Mouse (Mus musculus) spleen, postnatal 36 days (tissue): Measurements from ENCODE around the gene Plekhg4.

ENCODE experiments used
- DNase-seq, 2 experiments: peaks; one replicate each; pipeline ENCODE4 v3.0.0; 2022; ENCODE audit warnings: low spot score in 2 of 2, mixed read lengths in 1 of 2

Gene Plekhg4

DNA sequence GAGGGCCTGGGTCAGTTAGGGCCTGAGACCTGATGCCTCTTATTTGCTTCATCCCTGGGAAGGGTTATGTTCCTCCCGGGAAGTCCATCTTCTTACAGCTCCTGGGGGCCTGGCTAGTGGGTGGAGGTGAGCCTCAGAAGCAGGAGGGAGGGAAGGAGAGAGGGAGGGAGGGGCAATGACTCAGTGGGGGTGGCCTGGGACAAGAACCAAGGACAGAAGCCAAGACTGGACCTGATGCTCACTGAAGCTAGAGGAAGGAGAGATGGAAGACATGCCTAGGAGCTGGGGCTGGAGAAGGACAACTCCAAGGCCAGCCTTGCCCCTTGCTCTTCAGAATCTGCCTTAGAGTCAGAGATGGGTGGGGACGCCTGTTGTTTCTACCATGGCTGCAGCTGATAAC, at the start of gene Plekhg4:
Gene Plekhg4 (plus strand): TSS at position 243 of the 400 bp plus-strand sequence.
- no peak for DNase-seq

DNA sequence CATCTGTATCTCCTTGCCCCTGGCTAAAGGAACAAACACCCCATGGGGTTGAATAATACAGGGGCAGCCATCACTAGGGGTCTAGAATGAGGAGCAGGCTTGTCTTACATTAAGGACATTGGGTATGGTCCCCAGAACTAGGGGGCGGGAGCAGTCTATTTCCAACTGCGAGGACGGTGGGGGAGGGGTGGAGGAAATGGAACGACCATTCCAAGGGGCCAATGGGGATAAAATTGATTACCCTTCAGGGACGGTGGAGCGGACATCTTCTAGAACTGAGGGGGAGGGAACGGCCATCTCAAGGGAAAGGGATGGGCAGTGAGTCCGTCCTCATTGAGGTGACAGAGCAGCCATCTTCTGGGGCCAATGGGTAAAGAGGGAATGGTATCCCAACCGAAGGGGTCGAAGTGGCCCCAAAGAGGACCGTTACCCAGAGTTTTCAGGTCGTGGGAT, 47.4 kb upstream of the Plekhg4 start:
- no peak for DNase-seq

DNA sequence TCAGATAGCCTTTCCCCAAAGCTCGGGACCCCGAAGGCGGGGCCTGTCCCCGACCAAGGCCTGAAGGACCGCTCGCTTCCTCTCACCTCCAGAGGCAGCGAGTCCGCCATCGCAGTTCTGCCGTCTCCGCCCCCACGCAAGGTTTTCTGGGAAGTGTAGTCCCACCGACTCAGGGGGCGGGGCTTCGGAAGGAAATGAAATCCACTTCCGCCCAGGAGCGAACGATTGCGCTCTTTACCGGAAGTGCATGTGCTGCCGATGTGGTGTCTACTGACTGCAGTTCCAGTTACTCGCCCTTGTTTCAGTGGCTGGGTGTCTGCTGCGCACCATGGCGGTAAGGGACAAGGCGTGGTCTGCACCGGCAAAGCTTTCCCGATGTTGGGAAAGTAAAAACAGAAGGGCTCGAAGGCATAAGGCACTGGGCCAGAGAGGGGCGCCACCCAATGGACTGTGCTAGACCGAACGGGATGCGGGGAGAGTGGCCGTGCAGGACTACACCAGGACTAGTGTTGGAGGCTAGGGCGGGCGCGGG, 46.9 kb upstream of the Plekhg4 start, which contains the start of the genes Lrrc29 and Tmem208:
Gene Lrrc29 (minus strand): TSS at position 138 of the 532 bp plus-strand sequence.
Gene Tmem208 (plus strand): TSS at position 214 of the 532 bp plus-strand sequence.
- DNase-seq = peak; percentile 96 to 98

DNA sequence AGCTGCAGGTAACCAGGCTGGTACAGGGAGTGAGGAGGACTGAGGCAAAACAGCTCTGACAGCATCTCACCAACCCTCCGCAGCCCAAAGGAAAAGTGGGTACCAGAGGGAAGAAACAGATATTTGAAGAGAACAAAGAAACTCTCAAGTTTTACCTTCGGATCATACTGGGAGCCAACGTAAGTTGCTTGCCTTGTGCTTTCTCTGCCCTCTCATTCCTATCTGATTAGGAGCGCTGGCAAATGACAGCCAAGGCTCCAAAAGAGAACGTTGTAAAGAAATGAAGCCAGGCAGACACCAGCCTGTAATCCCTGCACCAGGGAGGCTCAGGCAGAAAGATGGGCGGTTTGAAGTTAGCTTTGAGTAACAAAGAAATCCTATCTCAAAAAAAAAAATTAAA, 46.1 kb upstream of the Plekhg4 start:
- no peak for DNase-seq

DNA sequence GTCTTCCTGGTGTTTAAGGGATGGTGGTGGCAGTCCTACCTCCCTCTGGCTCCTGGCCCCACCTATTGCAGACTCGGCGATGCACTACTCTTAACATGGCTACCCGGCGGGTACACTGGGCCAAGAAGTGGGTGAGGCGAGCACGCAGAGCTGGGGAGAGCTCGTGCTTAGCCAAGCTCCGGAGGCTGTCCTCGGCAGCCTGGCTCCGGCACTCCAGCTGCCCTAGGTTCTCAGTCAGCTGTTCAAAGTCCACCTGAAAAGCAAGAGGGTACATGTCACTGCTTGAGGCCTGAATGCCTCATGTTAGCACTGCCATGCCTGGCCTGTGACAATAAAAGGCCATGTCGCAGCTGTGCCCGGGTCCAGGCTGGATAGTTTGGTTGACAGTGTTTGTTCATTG, 42.7 kb upstream of the Plekhg4 start:
- no peak for DNase-seq

DNA sequence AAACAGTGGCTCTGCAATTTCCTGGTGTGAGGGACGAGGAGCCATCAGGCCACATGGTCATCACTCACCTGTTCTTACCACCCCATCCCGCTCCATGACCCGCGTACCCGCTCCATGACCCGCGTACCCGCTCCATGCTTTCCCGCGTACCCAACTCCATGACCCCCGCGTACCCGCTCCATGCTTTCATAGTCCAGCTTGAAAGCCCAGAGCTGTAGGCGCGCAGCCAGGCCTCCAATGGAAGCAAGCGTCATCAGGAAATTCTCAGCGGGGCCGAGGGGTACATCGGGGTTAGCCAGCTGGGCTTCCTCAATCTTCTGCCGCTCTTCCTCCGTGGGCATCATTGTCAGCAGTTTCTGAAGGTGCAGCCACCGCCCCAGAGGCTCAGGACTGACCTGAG, 41.6 kb upstream of the Plekhg4 start:
- no peak for DNase-seq

DNA sequence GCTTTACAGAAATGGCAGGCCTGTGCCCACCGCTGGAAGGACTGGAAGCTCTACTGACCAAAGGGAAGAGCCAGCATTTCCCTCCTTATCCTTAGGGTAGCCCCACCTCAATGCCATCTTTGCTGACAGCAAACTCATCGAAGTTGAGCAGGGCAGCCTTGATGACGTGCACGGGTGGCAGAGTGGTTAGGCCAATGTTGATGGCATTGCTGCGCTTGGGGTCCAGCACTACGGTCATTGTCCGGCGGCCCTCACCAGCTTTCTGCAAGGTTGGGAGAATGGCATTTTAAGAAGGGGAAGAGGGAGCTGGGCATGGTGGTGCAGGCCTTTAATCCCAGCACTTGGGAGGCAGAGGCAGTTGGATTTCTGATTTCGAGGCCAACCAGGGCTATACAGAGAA, 41.1 kb upstream of the Plekhg4 start:
- DNase-seq = no peak

DNA sequence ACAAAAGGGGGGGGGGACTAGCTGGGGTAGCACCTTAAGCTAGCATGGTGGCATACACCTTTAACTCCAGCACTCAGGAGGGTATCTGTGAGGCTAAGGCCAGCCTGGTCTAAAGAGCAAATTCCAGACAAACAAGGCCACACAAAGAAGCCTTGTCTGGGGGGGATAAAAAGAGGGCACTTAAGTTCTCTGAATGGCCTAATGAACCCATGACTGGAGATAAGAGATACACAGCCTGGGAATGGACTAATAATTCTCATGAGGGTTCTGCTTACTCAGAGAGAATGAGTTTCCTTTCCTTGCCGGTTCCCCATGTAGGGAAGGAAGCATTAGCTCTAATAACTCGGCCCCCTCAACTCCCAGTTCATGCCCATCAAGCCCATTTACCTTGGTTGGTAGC, 40.6 kb upstream of the Plekhg4 start:
- DNase-seq = no peak

DNA sequence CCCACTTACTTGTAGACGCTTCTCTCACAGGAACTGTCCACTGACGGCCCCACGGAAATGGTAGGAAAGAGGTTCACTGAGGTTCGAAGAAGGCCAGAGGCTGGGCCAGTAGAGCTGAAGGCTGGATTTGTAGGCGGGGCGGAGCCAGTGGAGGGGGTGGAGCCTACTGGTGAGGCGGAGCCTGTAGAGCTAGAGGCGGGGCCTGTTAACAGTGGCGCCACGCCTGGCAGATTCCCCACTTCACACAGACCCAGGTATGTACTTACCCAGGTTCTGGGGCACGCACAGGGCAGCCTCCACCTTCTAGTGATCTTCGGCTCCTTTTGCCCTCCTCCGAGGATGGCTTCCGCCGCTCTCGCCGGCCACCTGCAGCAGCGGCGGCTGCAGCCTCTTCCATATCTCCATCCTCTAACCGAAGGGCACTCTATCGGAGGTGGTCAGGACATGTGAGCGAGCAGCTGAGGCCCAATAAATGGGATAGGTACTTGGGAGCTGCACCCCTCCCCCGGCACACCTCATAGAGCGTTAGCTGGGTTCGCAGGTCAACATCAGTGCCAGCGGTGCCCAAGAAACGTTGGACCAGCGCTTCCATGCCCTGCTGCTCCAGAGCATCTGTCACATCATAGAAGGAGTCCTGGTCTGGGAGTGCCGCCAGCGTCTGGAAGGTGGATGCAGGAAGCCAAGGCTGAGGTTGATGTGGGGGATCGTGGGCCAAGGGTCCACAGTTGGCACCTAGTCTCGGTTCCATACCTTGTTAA, 36.5 kb upstream of the Plekhg4 start:
- no peak for DNase-seq

DNA sequence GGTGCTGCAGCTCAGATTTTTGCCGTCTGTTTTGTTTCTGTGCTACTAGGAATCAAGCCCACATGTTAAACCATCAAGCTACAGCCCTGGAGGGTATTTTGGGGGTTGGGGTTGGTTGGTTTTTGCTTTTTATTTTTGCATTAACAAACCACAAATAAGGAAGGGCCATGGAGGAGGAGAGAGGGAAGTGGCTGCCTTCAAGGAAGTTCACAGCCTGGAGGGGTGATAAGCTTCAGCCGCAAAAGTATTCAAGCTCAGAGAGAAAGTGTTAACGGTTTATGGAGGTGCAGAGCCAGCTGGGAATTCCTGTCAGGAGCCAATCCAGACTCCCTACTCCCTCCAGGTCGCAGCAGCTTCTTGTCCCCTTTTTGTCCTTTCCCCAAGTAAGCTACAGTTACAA, 34.1 kb upstream of the Plekhg4 start:
- DNase-seq = no peak

DNA sequence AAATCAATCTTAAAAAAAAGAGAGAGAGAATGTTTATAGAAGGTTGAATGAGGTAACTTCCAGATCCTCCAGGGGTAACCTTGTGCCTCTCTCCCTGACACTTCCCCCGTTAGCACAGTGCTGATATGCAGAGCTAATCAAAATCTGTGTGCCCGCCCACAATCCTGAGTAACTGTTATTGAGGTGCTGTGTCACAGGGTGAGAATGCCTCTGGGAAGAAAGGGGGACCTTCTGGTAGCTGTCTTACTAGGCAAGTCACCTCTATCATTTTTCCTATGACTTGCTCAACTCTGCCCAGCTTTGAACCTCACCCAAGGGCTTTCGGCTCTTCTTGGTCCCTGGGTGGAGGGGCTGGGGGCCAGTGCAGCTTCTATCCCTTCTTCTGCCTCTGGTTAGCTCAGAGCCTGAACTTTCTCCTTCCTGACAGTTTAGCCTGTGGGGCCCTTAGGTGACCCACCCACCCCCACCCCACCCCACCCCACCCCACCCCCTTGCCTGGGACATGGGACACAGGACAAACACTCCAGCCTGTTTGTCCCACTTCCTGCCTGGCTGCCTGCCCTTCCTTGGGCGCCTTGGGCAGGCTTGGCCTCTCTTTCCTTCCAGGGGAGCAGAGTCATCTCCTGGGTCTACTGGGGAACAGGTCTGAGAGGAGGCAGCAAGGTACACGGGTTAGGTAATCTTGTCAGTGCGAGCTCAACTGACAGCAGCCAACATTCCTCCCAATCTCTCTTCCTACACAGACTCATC, 33.0 kb upstream of the Plekhg4 start:
- DNase-seq = no peak

DNA sequence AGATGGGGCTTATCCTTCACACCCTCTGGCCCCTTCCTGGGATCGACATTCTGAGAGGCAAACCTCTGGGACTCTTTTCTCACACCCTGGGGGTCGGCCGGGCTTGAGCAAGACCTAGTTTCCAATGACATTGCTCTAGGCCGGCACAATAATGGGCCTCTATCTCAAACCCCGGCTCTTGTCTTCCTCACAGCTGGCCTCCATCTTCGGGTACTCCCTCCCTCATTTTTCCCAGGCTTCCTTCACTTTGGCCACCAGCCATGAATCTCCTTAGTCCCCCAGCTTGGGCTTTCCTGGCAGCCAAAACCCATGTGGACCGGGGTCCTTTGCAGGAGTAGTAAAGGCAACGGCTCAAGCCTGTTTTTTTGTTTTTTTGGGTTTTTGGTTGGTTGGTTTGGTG, 31.7 kb upstream of the Plekhg4 start:
- no peak for DNase-seq

DNA sequence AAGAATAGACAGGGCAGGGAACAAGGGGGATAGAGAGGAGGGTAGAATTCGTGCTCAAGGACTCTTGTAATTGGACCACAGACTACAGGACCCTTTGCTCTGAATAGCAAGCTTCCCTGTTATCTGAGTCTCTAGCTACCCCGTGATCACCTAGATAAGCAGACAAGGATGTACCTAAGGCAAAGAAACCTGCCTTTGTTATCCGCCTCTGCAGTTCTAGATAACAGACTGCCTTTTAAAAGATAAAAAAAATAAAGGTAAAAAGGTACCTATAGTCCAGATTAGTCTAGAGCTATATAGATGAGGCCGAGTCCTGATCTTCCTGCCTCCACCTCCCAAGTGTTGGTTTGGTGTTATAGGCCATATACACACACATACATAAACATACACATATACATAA, 30.3 kb upstream of the Plekhg4 start:
- no peak for DNase-seq

DNA sequence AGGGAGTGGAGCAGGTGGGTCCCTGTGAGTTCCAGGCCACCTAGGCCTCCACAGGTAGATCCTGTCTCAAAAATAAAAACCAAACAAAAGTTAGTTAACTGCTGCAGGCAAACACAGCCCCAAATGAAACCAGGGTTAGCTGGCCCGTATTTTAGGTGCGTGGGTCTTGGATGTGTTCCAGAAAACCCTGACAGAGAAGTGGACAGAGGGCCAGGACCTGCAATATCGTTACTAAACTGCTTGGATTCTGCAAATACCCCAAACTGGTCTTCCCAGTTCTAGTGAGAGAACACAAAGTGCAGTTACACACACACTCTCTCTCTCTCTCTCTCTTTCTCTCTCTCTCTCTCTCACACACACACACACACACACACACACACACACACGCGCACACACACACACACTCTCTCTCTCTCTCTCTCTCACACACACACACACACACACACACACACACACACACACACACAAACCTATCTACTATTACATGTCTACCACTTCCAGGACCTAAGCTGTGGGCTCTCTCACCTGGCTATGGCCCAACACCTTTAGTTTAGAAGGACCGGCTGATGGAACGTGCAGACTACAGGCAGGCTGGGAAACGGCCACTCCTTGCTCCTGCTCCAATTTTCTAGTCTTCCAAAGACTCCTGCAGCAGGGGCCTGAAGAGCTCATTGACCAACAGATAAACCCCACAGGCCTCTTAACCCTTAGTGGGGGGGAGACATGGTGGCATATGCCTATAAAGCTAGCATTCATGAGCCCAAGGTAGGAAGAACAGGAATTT, 29.1 kb upstream of the Plekhg4 start:
- DNase-seq = no peak

DNA sequence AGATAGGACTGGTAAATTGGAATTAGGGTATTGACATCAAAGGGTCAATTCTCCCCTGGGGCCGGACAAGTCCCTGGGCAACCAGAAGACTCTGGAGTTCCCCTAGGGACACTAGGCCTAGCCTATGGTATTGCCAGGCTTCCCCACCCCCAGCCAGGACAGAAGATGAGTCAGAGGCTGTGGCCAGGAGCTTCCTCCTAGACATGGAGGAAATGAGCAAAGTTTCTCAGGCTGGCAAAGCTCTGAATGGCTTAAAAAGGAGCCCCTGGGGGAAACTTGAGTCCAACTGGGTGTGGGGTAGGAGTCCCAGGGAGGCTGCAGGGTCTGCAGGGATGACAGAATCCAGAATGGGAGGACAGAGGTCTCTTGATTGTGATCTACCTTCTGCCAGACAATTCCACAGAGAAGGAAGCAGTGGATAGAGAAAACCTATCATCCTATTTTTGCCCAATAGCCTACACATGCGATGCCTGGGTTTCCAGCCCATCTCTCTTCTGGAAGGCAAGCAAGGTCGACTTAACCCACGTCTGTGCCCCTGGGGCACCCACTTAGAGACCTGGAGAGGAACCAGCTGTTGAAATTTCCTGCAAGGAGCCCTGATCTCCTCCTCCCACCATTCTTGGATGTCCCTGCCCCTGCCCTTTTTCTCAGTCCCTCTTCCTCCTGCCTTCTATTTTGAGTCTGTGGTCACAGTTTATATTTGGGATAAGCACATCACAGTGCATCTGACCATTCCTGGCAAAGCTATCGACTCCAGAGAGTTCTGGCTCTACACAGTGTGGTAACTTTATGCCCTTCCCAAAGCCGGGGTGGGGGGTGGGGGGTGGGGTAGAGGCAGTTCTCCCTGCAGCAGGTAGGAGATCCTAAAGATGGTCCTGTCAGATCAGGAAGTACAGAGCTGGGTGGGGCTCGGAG, 27.8 kb upstream of the Plekhg4 start:
- DNase-seq = peak; percentile 41 to 51

DNA sequence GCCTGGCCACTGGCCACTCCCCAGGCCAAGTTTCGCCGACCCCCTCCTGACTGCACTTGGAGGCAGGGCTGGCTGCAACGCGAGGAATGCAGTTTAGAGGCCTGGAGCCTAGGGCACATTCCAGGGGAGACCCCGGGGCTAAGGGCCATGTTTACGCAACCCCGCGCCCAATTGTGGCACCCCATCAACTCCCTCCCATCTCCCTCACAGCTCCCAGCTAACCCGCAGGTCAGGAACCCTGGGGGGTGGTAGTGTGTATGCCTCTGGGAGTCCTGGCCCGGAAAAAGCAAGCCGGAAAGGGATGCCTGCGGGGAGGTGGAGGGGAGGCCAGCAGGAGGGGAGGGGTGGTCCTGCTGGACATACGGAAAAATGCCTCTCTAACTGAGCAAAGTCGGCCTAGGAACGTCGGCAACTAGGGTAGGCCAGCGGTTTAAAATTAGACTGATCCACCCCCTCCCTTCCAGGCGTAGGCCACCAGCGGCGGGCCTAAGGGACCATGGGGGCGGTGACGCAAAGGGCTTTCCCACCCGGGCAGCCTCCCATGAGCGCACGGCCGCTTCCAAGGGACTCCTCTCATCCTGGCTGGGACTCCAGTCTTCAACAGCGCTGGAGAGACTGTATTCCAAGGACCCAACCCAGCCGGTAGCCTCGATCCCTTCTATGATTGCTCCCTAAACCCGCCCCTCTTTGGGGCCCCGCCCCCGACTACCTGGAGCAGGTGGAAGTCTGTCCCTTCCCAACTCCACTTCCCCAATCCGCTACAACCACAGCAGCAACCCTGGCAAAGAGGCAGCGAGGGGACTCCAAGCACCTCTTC, 26.3 kb upstream of the Plekhg4 start:
- peak; percentile 21 to 48 for DNase-seq

DNA sequence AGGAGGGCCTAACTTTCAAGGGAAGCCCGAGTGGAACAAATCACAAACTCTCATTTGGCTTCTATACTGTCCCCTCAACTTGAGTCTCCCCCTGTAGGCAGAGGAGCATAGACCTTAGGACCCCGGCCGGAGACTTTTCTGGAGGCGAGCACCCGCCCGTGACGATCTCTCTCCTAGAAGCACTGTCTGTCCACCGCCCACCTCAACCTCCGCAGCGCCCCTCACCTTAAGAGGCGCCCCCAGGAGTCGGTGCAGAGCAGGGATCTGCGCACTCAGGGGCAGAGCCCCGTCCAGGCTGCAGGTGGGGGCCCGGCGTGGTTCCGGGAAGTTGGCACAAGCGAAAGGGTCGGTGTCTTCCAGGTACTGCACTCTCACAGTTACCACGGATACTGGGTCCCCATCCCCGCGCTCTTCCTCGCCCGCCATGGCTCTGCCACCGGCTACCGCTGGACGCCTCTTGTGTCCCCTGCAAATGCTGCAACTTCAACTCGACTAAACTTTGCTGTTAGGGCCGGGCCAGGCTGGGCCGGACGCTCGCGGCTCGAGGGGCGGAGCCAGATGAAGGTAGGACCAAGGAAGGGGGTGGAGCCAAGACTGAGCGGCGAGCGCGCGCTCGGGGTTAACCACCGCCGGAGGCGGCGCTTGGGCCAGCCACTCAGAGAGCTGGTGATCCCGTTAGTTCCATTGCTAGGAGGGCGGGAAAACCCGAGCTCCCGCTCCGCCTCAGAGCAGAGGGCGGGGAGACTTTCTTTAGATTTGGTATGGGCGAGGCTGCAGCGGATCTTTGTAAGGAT, 25.4 kb upstream of the Plekhg4 start, which contains the start of gene Fhod1:
Gene Fhod1 (minus strand): TSS at position 526 of the 794 bp plus-strand sequence.
- DNase-seq = peak; percentile 92 to 93

DNA sequence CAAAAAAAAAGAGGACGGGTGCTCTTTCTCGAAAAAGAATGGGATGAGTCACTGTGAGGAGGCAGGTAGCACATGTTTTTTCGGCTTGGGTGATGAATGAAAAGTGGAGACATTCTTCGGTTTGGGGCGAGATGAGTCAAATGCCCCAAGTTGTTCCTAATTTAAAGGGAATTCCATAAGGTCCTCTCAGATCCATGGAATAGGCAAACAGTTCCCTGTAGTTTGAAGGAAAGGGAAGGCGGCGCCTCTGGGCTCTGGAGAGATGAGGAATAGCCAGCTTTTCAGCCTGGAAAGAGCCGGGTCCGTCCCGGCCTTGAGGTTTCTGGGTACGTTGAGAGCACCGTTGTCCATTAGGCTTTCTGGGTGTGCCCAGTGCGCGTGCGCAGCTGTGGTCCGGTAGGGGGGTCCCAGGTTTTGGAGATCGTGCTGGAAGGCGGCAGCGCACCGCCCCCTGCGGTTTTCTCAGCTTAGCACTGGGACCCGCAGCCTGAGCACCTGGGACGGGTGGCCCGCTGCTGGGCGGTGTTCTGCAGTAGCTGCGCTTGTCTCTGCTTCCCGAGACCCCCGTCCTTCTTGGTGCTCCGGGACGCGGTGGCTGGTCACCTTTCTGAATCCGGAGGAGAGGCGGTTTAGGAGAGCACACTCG, 24.5 kb upstream of the Plekhg4 start, which contains the start of gene Slc9a5:
Gene Slc9a5 (plus strand): TSS at position 394 of the 646 bp plus-strand sequence.
- peak; percentile 27 to 31 for DNase-seq
